Mouse (Mus musculus): ENCODE data around the gene Snip1.

Snip1 gene

DNA sequence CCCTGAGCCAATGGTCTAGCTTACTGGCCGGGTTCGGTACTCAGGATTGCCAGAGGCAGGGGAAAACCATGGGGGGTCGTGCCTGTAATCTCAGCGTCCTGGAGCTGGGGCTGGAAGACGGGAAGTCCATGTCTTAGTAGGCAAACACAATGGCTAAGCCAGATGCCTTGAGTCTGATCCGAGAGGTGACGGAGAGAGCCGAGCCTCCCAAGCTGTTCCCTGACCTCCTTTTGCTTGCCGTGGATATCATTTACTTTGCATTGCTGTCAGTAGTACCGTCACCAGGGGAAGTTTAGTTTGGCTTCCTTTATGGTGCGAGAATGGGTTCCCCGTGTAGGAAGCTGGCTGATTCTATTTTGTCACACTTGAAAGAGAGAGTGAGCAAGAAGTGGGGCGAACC, 34.9 kb downstream of the Snip1 start:
- no peak for DNase-seq

DNA sequence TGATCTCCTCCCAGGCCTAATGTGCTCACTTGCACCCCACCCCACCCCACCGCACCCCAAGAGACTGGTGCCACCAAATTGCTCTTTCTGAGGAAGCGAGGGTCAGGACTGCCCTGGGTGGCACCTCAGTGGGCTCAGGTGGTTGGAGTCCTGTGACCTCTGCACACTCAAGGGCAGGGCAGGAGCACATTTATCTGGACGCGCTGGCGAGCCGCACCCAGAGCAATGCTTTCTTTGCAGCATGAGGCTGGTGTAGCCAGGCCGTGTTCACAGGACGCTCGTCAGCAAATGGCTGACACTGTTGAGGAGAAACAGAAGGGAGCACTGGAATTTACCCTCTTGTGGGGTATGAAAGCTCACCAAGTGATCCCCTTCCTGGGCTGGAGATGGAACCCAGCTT, 38.9 kb downstream of the Snip1 start:
- no peak for DNase-seq

DNA sequence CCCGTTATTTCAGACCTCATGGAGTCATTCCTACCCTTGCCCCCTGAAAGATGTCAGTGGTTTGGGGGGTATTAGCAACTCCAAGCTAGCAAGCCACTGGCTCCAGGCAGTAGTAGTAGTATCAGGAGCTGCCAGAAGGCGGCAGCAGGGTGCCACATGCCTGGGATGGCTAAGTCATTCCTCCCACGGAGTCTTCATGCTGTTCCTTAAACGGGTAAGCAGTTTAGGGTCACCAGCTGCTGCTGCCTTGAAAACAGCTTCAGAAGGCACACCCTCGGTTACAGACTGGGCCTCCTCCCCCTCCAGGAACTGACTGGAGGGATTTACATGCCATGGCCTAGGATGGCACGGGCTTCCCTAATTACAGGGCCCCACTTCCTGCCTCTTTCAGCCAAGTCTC, 48.2 kb downstream of the Snip1 start:
- peak; percentile 90 for DNase-seq

DNA sequence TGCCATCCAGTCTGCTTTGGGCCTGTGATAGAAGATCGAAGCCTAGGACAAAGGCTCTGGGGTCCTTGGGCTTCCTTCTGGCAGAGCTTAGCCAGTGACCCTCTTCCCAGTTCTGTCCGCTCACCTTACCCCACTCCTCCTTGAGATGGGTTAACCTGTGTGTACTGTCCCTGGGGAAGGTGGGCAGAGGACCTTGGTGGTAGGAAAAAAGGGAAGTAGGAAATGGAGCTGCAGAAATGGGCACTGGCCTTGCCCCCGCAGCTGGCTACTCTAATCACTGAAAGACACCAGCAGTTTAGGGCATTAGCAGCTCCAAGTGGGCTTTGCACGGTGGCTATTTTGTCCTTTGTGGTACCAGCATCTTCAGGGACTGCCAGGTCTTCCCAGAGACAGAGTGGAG, 48.6 kb downstream of the Snip1 start:
- DNase-seq, result no peak

DNA sequence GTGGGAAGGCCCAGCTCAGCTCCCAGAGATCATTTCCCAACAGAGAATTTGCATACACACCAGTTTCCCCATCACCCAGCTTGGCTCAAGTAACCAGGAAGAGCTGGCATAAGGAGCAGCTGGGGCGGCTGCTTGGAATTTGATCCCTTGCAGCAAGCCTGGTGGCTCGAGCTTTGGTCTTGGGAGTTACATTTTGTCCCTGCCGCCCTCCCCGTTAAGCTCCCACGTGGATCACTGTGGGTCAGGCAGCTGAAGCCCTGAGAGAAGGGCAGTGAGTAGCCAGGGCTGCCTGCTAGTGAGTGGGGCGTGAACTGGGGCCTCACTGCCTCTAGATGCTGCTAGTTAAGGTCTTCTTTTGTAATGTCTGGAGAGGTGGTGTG, 49.2 kb downstream of the Snip1 start:
- peak; percentile 46 for DNase-seq

DNA sequence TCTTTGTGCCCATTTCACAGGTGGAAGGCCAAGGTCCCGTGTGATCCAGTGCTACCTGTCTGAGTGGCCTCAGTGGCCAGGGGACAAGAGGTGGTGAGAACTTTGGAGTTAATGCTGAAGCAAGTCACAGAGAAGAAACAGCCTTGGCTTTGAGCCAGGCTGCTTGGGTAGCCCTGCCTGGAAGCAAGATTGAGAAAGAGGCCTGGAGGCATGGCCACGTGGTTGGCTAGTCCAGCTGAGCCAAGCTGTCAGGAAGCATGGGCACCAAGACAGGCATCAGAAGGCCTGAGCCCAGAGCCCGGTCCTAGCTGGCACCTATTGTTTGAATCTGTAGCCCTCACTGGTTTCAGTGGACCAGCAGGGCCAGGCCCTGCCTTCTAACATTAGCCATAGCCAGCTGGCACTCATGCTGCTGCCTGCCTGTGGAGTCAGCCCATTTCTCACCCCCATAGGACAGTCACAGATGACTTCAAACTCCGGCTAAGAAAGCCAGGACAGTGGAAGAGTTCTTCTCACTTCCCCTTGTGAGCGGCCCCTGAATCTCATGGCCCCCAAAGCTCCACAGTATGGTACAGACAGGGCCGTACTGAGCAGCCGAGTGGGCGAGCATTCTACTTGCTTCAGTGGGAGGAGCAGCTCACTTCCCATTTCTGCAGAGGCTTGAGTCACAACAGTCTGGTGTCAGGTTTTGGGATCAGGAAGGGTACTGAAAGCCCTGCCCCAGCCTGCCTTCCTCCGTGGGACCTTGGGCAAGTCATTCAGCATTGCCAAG, 49.8 kb downstream of the Snip1 start:
- DNase-seq, result peak; percentile 77

DNA sequence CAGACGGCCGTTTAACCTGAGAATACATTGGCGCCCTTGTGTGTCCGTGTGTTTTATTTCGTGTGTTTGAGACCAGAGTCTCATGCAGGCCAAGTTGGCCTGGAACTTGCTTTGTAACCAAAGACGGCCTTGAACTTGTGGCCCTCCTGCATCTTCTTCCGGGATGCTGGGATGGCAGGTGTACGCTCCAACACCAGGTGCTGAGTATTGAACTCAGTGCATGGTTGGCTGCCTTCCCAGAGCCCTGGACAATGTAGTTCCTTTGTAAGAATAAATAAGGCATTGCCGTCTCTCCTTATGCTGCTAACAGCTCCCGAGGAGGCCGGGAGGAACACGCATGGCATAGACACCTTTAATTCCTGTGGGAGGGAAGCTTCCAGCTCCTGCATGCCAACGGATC, 50.5 kb downstream of the Snip1 start:
- DNase-seq, result no peak

DNA sequence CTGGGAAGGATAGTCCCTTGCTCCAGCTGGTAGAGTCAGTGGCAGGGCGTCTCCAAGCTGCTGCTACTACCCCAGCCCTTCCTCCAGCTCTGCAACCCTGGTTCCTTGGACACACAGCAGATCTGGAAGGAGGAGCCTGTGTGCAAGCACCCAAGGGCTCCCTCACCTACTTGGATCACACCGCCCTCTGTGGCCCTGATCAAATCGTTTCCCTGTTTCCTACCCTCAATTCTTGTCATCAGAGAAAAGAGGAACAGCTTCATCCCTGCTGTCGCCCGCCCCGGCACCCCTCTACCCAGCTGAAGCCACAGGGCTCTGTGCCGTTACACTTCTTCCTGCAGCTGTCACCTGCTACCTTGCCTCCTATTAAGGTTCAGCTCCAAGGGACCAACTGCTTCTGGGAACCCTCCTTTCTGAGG, 51.4 kb downstream of the Snip1 start:
- DNase-seq, result no peak

DNA sequence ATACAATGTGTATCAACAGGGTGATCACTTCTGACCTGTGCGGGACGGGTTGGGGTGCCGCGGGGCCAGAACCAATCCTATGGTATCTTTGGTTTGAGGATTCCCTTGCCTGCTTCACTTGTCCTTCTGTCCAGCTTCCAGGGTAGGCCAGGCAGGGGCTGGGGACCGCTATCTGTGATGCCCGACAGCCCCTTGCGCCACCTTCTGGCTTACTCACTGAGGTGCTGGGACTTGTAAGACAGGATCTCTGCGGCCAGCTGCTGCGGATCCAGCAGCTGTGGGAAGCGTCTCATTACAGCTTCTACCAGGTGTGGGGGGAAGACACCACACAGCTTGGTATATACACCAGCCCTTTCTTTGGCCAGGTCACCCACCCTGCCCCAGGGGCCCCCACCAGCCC, 52.6 kb downstream of the Snip1 start:
- DNase-seq, result no peak

DNA sequence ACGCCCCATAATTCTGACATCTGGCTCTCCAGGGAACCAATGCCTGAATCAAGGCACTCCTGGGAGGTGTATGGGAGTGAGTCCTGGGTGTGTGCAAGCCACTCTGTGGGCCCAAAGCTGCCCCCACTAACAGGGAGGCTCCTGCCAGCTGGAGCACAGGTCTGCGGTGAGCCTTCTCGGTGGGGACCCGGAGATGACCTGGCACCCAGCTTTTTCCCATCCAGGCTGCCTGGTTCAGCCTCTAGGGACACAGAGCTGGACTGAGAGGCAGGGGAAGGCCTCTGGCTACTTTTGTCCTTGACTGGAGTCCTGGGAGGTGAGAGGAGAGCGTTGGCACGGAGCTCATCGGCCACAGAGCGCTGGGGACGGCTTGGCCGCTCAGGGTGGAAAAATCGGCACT, 53.2 kb downstream of the Snip1 start:
- no peak for DNase-seq

DNA sequence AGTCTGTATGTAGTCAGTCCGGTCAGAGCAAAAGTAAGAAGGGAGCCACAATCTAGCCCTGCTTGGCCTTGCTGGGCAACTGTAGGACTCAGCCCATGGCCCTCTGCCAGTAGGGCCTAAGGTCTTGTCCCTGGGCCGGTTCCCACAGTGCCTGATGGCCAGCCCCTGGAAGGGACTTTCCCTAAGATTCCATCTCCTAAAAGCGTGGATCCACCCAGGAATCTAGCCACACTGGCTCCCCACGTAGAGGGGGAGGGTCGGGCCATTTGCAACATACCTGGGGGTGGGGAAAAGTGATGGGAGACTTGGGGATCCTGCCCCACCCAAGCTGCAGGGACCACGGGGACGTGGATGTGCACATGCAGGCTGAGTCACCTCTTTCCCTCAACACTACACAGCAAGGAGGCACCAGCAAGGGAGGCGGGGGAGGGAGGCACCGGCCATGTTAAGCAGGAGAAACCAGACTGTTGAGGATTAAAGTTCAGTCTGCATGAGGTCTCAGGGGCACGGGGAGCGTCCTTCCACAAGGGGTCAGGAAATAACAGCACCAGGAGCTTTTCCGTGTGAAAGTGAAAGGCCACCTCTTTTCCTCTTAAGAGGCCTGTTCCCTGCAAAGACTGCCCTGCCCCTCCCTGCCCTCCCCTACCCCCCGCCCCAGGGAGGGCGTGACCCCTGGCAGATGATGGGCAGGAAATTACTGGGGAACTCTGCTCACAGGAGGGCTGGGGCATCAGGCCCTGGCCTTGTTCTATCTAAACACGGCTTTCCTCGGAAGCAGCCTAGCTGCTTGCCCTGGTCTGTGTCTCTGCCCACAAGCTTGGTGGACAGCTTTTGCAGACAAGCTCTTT, 56.2 kb downstream of the Snip1 start:
- peak; percentile 62 for DNase-seq

DNA sequence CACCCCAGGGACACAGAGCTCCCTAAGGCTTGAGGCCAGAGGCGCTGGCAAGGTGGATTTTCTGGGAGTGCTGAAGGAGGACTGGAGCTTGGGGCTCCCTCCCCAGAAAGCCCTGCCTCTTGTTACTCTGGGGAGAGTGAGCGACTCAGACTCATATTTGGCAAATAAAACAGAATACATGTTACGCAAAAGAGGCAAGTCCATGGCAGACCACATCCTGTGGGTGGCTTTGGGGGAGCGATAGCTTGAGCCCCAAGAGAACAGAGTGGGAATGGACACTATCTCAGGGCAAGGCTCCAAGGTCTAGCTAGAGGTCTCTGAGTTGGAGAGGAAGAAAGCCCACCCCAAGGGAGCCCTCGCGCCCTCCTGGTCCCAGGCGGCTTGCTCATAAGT, 56.8 kb downstream of the Snip1 start:
- DNase-seq, result no peak

All from lung, postnatal 14 days (tissue).